15 mouse cellular contexts compared by ENCODE assay signal in genomic region chr2:158602663-158603062, GRCm38 (mm10). TPM values are rescaled to one million over a fixed set of nuclear protein-coding genes. Genes with fewer than 3 reads are reported as not detected.
DNase-seq lines count a peak whose midpoint lies in the region; ATAC-seq and TF ChIP-seq lines count a peak whose summit lies in the region.
"Had no signal": no experiment of that assay in that cellular context is flagged by ENCODE, and none has a peak within 500 bp of the region (broad histone marks: within the 10 kb centered on the region; RNA-seq: fewer than 3 reads in every experiment).

No protein-coding gene starts in this region.

- intact Hi-C loops in left cerebral cortex, adult 2 months (cut with DNase I) = no loop called here

- peaks cover 2% of the 10 kb centered on the region; the same call in 1 of the 2 replicates for H3K4me1 ChIP-seq in neural tube, embryonic 11.5 days (ENCODE audit: control insufficient read depth, insufficient read depth, low read length)
- peaks cover 3% of the 10 kb centered on the region; the same call in 1 of the 2 replicates for H3K4me1 ChIP-seq in limb, embryonic 13.5 days
- H3K4me1 ChIP-seq in heart, embryonic 12.5 days (replicated peaks) = peaks cover 9% of the 10 kb centered on the region

- H3K27me3 ChIP-seq in neural tube, embryonic 11.5 days (ENCODE audit: control insufficient read depth, insufficient read depth, low read length) = peaks cover 21% of the 10 kb centered on the region
- peaks cover 95% of the 10 kb centered on the region for H3K27me3 ChIP-seq in limb, embryonic 13.5 days
- peaks cover 85% of the 10 kb centered on the region for H3K27me3 ChIP-seq in heart, embryonic 12.5 days (replicated peaks)

- no peak overlapping the region for H3K9ac ChIP-seq in neural tube, embryonic 11.5 days (ENCODE audit: low read length)
- no peak overlapping the region for H3K9ac ChIP-seq in limb, embryonic 13.5 days
- H3K9ac ChIP-seq in heart, embryonic 12.5 days = no peak overlapping the region
- H3K9ac ChIP-seq: liver, embryonic 13.5 days had no signal

- peak; percentile 44 for DNase-seq in embryo, embryonic 10 days (ENCODE audit: low spot score)
- DNase-seq in embryo, embryonic 9.5 days (ENCODE audit: extremely low spot score) = no peak
- peak; percentile 62 for DNase-seq in neural tube, embryonic 11.5 days (ENCODE audit: low spot score)
- no peak for DNase-seq in neural tube, embryonic 10.5 days (ENCODE audit: extremely low spot score, low spot score)
- no peak for DNase-seq in left cerebral cortex, adult 2 months (ENCODE audit: extremely low spot score in 1 of 2, low spot score in 2 of 2)
- DNase-seq in urinary bladder, postnatal 10 days (ENCODE audit: low spot score) = no peak
- DNase-seq: adrenal gland, adult 8-10 months; gastrocnemius, postnatal 10 days; kidney, postnatal 14 days; liver, embryonic 13.5 days; lung, postnatal 4 days; spleen, adult 18-20 months had no signal

- peak; percentile 66 for ATAC-seq in neural tube, embryonic 11.5 days (ENCODE audit: insufficient read depth, low FRiP score, low TSS enrichment)
- ATAC-seq in limb, embryonic 13.5 days (ENCODE audit: low FRiP score, low read depth) = peak; percentile 19; the same call in 1 of the 2 replicates
- ATAC-seq in heart, embryonic 12.5 days (ENCODE audit: insufficient number of reproducible peaks, low FRiP score) = no peak

- no peak for TF ChIP-seq CTCF in left cerebral cortex, adult 2 months (IDR thresholded peaks at IDR 0.05)

- no peak overlapping the region for H3K4me2 ChIP-seq in neural tube, embryonic 11.5 days (ENCODE audit: low read depth)
- no peak overlapping the region for H3K4me2 ChIP-seq in limb, embryonic 13.5 days (replicated peaks)
- H3K4me2 ChIP-seq in heart, embryonic 12.5 days = no peak overlapping the region
- H3K4me2 ChIP-seq: liver, embryonic 13.5 days had no signal

- H3K4me3 ChIP-seq in neural tube, embryonic 11.5 days (ENCODE audit: low read depth, low read length) = no peak overlapping the region
- H3K4me3 ChIP-seq in limb, embryonic 13.5 days = no peak overlapping the region
- H3K4me3 ChIP-seq in heart, embryonic 12.5 days = no peak overlapping the region
- H3K4me3 ChIP-seq in left cerebral cortex, adult 2 months = no peak overlapping the region
- H3K4me3 ChIP-seq: liver, embryonic 13.5 days had no signal

- 9% methylated on average over 15 of the region's 15 CpGs for WGBS in neural tube, embryonic 11.5 days
- WGBS in limb, embryonic 13.5 days = 13% methylated on average over 15 of the region's 15 CpGs
- WGBS in heart, embryonic 12.5 days = 42% methylated on average over 15 of the region's 15 CpGs

- H3K36me3 ChIP-seq in neural tube, embryonic 11.5 days (ENCODE audit: control insufficient read depth, insufficient read depth, low read length) = no peaks in the 10 kb centered on the region
- no peaks in the 10 kb centered on the region for H3K36me3 ChIP-seq in limb, embryonic 13.5 days
- H3K36me3 ChIP-seq in heart, embryonic 12.5 days = no peaks in the 10 kb centered on the region
- H3K36me3 ChIP-seq: liver, embryonic 13.5 days had no signal

- no peak overlapping the region for H3K27ac ChIP-seq in neural tube, embryonic 11.5 days (ENCODE audit: low read depth, low read length)
- H3K27ac ChIP-seq in limb, embryonic 13.5 days = no peak overlapping the region
- H3K27ac ChIP-seq in heart, embryonic 12.5 days (ENCODE audit: poor library complexity, severe bottlenecking) = no peak overlapping the region
- H3K27ac ChIP-seq in left cerebral cortex, adult 2 months = no peak overlapping the region
- H3K27ac ChIP-seq: liver, embryonic 13.5 days had no signal

- no peaks in the 10 kb centered on the region for H3K9me3 ChIP-seq in neural tube, embryonic 11.5 days (ENCODE audit: control insufficient read depth, low read length)
- H3K9me3 ChIP-seq in limb, embryonic 13.5 days = no peaks in the 10 kb centered on the region
- no peaks in the 10 kb centered on the region for H3K9me3 ChIP-seq in heart, embryonic 12.5 days (replicated peaks)
- H3K9me3 ChIP-seq: liver, embryonic 13.5 days had no signal

RNA-seq across cellular contexts. Expression of gene Slc32a1, which starts 7.9 kb away (rescaled TPM):
- 1.6 and 2.4 TPM in 2 replicates for polyA plus RNA-seq in neural tube, embryonic 11.5 days (2014; fragmentation: Nextera tagmentation; extraction: Ambion mirVana)
- not detected in 2 replicates for polyA plus RNA-seq in limb, embryonic 13.5 days (2015; fragmentation: Nextera tagmentation; extraction: Ambion mirVana)
- polyA plus RNA-seq in heart, embryonic 12.5 days (2016; fragmentation: Nextera tagmentation; extraction: Ambion mirVana) = 0.08 TPM in 1 of 2 replicates, not detected in the other
- total RNA-seq in left cerebral cortex, adult 2 months (2021) = 10 to 100 TPM; 83.5 to 97.2 TPM
- polyA plus RNA-seq: heart, embryonic 14.5 days; liver, embryonic 13.5 days had no signal

RNA-seq across cellular contexts. Expression of gene Actr5, which starts 22.0 kb away (rescaled TPM):
- 15.1 and 16.6 TPM in 2 replicates for polyA plus RNA-seq in neural tube, embryonic 11.5 days (2014; fragmentation: Nextera tagmentation; extraction: Ambion mirVana)
- polyA plus RNA-seq in limb, embryonic 13.5 days (2015; fragmentation: Nextera tagmentation; extraction: Ambion mirVana) = 12.4 and 14.1 TPM in 2 replicates
- 10.1 and 11.1 TPM in 2 replicates for polyA plus RNA-seq in heart, embryonic 12.5 days (2016; fragmentation: Nextera tagmentation; extraction: Ambion mirVana)
- 10 to 100 TPM; 11.0 to 12.4 TPM for total RNA-seq in left cerebral cortex, adult 2 months (2021)

Comparison
In these comparisons a context has a peak if more than half of its experiments do, and no peak if none do; other contexts are left out.
1. DNase-seq: peak in embryo, embryonic 10 days (single experiment) and neural tube, embryonic 11.5 days (single experiment); none in embryo, embryonic 9.5 days (single experiment), neural tube, embryonic 10.5 days (single experiment), left cerebral cortex, adult 2 months (0 of 2) and urinary bladder, postnatal 10 days (single experiment).